Mouse (Mus musculus) lung, postnatal 0 days (tissue): ENCODE measurements around the gene Npvf.

ENCODE experiments used
- CTCF ChIP-seq: IDR thresholded peaks from 2 replicates; pipeline ENCODE4 v1.5.1; 2016; ENCODE audit warnings: antibody characterized with exemption, mild to moderate bottlenecking
- EP300 ChIP-seq: IDR thresholded peaks from 2 replicates; pipeline ENCODE4 v1.6.1; 2016; ENCODE audit warnings: antibody characterized with exemption, mild to moderate bottlenecking, control low read depth

DNA sequence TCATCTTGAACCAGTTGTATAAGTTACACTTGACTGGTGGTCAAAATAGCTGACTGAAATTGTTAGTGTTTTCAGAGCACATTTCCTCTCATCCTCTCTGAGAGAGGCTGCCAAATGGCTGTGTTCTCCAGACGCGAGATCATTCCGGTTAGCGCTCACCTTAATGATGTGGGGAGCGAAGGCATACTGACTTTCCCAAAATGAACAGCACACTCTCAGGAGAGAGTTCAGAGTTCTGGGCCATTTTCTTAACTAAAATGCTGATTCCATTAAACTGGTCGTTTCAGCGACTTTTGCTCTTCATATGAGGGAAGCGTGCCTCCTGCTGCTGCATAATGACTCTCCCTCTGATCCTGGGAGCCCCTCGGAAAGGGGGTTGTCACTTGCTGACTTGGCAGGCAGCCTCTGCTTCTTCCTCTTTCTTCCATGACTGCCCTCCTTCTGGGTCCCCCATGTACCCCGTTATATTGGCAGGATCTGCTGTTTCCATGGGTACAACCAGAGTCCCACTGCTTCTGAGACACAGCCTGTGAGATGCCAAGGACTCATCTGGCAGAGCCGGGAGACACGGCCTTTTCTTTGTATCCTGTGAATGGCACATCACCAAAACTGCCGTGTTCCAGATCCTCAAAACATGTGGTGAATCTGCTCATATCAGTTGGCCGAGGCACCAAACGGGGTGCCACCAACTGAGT, 35.0 kb upstream of the Npvf start:
- no peak for TF ChIP-seq CTCF
- TF ChIP-seq EP300, result no peak
